Comparison of ENCODE assay signal across 24 mouse cellular contexts in genomic region chr3:145846255-145846654, GRCm38 (mm10).
"Had no signal": no experiment of that assay in that cellular context is flagged by ENCODE, and none has a peak within 500 bp of the region (broad histone marks: within the 10 kb centered on the region; RNA-seq: fewer than 3 reads in every experiment).

No protein-coding gene starts in this region.

- H3K4me1 ChIP-seq: hindbrain, embryonic 15.5 days; limb, embryonic 10.5 days; liver, embryonic 15.5 days had no signal

- ATAC-seq: inflammation-experienced regulatory T-cells, adult 6 months; intestine, postnatal 0 days had no signal

- H3K36me3 ChIP-seq: hindbrain, embryonic 10.5 days; hindbrain, embryonic 13.5 days; hindbrain, embryonic 15.5 days; limb, embryonic 10.5 days; limb, embryonic 12.5 days; liver, embryonic 13.5 days; liver, embryonic 15.5 days had no signal

- H3K9me3 ChIP-seq: hindbrain, embryonic 10.5 days; hindbrain, embryonic 13.5 days; hindbrain, embryonic 15.5 days; limb, embryonic 10.5 days; limb, embryonic 12.5 days; liver, embryonic 13.5 days; liver, embryonic 15.5 days had no signal

- H3K27ac ChIP-seq: gastrocnemius, adult 2 months; heart, adult 2 months; hindbrain, embryonic 10.5 days; hindbrain, embryonic 13.5 days; hindbrain, embryonic 15.5 days; layer of hippocampus, adult 2 months; left cerebral cortex, adult 2 months; limb, embryonic 10.5 days; limb, embryonic 12.5 days; liver, embryonic 13.5 days; liver, embryonic 15.5 days had no signal

- H3K9ac ChIP-seq: hindbrain, embryonic 13.5 days; hindbrain, embryonic 15.5 days; limb, embryonic 12.5 days; liver, embryonic 13.5 days; liver, embryonic 15.5 days had no signal

- H3K4me3 ChIP-seq: gastrocnemius, adult 2 months; heart, adult 2 months; hindbrain, embryonic 10.5 days; hindbrain, embryonic 13.5 days; hindbrain, embryonic 15.5 days; layer of hippocampus, adult 2 months; left cerebral cortex, adult 2 months; limb, embryonic 10.5 days; limb, embryonic 12.5 days; liver, embryonic 13.5 days; liver, embryonic 15.5 days had no signal

- H3K27me3 ChIP-seq: hindbrain, embryonic 13.5 days; hindbrain, embryonic 15.5 days; limb, embryonic 12.5 days; liver, embryonic 13.5 days; liver, embryonic 15.5 days had no signal

- DNase-seq: gastrocnemius, adult 2 months; gastrocnemius, postnatal 10 days; gastrocnemius, postnatal 25 days; heart, adult 2 months; heart, postnatal 10 days; heart, postnatal 4 days; kidney, adult 18-20 months; kidney, postnatal 10 days; kidney, postnatal 25 days; kidney, postnatal 4 days; liver; liver, embryonic 13.5 days had no signal

- H3K4me2 ChIP-seq: heart, embryonic 11.5 days; hindbrain, embryonic 13.5 days; hindbrain, embryonic 15.5 days; limb, embryonic 12.5 days; liver, embryonic 11.5 days; liver, embryonic 13.5 days; liver, embryonic 15.5 days had no signal
